Mouse (Mus musculus) right cerebral cortex, postnatal 4 days (tissue): Measurements from ENCODE around the gene Slc25a21.

ENCODE experiments used
- DNase-seq: peaks from one replicate; pipeline ENCODE4 v3.0.0-alpha.2; 2022

Slc25a21 gene

DNA sequence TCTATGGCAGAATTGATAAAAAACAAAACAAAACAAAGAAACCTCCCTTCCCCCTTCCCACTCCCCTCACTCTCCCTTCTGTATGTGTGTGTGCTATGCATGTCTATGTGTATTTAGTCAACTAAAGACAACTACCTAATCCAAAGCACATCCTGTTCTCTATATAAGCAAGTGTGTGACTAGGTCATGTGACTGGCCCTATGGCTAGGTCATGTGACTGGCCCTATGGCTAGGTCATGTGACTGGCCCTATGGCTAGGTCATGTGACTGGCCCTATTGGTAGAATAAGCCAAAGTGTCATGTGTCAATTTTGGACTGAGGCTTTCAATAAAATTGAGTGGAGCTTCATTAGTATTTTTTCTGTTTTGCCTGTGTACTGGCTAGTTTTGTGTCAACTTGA, 324.1 kb downstream of the Slc25a21 start:
- DNase-seq = no peak

DNA sequence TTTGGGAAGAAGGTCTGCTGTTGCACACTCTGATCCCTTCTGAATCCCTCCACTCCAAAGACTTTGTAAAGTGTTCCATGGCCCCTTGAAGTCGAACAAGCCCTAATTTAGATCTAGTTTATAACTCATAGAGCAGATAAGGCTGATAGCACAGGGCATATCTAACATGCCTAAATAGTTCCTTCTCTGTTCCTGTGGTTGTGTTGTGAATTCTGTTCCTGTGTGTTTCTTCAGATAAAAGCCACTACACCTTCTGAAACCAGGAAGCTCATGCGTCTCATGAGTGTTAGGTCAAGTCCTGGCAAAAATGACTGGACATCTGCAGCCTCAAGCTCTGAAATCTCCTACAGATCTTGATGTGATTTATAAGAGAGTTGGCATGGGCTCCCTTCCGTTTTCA, 326.7 kb downstream of the Slc25a21 start:
- DNase-seq = no peak

DNA sequence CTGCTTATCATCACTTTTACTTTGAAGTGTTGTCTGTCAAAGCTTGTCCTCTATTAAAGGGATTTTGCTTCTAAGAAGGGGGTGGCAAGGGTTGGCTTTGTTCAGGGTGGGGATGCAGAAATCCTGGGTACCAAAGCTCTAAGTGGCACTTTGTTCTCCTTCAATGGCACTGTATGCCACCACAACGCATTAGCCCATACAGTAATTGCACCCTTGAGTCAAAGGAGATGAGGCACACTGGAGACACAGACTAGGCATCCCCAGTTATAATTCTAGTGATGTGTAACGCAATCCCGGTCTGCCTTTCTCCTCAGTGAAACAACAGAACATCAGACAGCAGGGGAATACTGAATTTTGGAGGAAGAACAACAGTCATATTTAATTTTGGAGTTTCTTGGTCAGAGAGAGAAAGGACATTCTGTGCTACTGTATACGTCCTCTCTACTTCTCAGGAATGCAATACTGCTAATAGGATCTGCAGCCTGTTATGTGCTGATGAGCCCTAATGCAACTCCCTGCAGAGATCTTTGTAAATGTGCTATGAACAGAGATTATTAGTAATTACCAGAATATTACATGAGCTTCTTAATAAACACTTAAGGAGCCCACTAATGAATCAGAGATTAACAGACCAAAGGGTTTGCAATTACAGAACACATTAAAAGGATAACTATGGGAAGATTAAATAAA, 333.3 kb downstream of the Slc25a21 start:
- DNase-seq = no peak

DNA sequence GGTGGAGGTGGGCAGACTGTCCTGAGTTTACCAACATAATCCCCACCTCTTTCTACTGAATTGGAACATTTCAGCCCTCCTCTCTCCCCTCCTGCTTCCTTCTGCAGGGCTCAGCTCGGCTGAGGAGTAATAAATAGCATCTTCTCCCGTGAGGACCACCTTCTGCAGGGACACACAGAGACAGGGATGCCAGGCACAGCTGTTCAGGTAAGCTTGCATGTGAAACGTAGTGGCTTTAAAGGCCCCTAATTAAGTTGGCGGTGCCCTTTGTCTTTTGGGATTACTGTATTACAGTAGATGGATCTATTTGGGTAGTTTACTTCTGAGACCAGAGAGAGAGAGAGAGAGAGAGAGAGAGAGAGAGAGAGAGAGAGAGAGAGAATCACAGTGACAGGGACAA, 344.6 kb downstream of the Slc25a21 start:
- DNase-seq = no peak

DNA sequence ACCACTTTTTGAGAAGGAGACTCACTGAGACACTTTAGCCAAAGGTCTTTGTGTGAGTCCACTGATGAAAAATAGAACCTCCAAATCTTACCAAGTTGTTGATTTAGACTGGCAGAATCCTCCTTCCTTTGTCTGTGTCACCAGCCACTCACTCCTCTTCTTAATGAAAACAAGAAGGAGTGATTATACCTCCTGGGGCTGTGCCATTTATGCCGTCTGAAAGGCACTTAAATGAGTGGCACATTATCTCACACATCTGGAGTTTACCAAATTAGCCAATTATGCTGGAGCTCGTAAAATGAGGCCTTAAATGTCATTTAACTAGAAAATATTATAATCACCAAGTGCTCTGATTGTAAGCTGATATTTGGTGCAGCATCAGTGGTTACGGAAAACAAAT, 345.8 kb downstream of the Slc25a21 start:
- DNase-seq = no peak

DNA sequence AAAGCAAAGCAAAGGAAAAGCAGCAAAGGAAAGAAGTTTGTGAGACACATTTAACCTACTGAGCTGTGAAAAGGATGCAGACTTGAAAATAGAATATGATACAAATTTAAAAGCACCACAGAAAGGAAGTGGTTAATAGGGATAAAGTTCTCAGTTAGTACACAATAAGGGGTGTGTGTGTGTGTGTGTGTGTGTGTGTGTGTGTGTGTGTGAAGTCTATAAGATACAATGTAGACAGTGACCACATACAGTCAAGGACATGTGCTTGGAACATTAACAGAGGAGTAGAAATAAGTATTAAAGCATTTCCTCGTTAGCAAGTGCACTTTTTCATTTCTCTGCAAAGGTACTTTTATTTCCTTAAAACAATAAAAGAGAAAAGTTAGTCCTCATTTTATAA, 367.3 kb downstream of the Slc25a21 start:
- DNase-seq = no peak

DNA sequence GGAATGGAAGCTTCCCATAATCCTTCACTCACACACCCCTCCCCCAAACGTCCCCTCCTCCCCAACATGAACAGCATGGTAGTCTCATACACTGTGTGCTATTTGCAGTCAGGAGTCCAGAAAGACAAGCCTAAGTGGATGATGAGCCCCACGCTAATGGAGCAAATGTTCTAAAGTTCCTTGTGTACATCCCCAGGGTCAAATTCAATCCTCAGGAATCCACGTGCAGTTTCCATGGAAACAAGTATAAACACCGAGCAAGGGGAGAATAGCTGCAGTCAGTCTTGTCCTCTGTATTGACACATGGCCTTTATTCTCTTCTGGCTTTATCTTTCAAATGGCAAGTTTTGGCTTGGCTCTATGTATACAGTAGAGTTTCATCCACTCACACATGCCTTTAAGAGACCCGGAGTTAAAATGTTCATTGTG, 367.8 kb downstream of the Slc25a21 start:
- DNase-seq = peak; percentile 14

DNA sequence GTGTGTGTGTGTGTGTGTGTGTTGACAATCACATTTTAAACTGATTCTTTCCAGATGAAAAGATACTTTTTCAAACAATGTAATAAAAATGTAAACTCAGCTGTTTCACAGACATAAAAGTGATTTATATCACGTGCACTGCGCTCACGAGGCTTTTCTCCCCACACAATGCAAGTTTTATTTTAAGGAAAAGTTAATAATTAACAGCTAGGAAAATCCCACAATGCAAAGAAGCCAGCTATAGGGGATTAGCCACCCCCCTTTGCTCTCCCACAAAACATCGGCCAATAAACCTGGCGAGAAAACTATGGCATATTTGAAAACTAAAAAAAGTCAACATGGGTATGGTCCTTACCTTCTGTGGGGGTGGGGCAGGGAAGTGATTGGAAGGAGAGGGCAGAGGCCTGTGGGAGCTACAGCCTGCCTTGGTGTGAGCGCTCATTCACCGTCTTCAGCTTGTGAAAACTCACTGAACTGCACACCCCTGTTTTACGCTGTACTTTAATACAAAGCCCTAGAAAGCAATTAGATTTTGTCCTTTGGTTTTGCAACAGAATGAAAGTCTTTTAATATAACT, 369.4 kb downstream of the Slc25a21 start:
- no peak for DNase-seq

DNA sequence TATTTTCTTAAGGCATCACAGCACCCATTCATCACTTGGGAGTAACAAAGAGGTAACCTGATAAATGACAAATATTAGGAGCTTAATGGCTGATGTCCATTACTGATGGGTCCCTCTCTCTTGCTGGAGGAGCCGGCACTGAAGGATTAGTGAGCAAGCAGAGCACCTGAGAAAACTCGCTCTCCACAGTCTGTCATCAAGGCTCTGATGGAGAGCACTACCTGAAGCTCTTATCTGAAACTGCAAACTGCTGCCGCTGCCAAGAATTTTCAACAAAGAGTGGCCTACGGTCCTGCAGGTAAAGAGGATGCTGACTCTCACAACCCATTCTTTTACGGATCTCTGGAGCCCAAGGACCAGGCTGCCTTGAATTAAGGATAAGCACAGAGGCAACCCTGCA, 372.6 kb downstream of the Slc25a21 start:
- no peak for DNase-seq

DNA sequence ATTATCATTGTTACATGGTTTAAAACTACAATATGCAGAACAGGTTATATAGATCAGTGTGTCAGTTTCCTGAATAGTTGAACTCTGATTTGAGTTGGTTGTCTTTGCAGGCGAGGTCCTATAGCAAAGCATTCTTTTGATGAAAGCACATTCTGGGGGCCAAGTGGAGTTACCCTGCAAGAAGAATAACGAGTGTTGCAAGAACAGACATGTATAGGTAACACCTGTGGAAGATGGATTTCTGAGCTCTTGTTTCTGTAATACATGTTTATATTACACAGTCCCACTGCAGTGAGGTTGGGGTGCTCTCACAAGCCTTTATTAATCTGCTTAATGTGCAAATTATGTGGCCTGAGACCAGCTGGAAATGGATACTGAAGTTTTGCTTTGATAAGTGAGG, 375.1 kb downstream of the Slc25a21 start:
- no peak for DNase-seq

DNA sequence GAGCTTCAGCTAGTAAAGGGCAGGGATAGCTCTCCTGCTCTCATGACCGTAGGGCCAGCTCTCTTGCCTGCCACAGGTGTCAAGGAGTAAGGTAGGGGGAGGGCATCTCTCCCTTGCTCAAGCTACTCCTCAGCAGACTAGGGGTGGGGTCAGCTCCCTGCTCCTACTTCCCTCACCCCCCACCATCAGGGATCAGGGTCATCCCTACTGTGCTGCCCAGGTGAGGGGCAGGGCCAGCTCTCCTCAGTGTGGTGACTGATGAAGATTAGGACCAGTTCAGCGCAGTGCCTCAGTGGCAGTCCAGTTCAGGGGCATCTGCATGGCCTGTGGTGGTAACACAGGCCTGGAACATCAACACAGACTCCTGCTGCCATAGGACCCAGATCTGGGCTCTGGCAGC, 376.7 kb downstream of the Slc25a21 start:
- DNase-seq = no peak

DNA sequence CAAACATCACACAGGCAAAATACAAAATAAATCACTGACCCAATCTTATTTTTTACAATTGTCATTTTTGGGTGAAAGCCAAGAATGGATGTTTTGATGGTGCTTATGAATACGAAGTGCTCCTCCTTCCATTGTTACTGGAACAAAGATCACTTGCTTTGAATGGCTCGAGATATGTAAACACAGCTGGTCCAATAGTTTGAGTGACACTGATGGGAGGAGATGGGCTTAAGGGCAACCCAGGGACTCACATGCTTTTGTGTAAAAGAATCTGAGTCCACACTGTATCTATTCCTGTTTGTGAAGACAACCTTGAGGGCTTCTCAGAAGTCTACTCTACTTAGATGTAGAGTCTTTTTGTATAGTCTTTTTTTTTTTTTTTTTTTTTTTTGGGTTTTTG, 389.8 kb downstream of the Slc25a21 start:
- no peak for DNase-seq

DNA sequence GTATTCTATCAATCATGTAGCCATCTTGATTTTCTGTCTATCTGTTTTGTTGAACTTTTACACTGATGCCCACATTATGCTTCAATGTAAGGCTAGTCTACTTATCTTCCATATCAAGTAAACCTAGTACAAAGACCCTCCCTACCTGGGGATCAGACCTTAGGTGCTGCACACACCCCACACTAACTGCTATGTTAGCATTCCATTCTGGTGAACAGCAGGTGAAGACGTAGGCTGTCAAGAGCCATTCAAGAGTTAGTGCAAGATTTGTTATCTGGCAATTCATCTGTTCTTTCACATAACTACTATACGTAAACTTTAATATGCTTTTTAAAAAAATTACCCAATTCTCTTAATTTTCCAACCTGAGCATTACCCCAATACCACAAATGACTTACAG, 390.2 kb downstream of the Slc25a21 start:
- no peak for DNase-seq

DNA sequence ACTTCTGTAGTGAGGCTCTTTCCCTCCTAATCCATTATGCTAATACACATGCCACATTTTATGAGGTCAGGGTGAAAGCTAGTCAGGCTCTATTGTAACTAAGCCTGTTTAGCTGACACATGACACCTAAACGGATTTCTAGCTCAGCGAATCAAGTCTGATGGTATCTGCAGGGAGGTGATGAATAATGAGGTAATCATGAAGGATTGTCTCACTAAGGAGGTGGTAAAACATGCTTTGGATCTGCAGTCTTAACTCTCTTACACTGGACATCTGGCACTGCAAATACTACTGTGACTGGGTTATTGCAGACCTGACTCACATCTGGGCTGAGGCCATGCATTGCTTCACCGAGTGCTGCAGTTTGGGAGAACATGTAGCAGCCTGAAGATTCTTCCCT, 392.8 kb downstream of the Slc25a21 start:
- DNase-seq = no peak

DNA sequence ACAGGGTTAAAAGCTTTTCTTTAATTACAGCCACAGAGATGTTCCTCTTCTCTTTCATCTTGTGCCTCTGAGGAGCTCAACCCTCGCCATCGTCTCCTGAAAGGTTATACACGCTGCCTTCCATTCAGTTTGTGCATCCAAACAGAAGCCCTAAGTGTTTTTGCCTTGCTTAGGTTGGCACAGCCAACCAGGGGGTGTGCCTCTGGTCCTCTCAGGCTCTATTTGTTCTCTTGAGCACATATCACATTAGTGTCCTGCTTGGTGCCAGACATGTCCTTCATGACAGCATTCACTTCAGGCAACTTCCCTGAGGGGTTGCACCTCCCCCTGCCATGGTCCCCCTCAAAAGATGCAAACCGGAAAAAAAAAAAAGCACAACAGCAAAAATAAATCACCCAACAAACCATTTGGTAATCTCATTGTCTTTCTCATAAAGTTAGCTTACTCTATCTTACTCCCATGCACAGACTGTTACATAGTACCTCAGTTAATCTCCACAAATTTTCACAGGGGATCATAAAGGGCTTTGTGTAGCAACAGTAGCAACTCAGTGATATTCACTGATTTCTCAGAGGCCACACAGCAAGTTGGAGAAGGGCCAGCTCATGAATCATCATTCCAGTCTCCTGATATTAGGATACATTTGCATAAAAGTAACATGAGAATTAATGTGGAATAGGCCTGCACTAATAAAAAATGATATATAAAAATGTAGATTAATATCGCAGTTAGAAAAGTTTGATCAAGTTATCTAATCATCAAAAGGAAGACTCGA, 398.4 kb downstream of the Slc25a21 start:
- DNase-seq = no peak

DNA sequence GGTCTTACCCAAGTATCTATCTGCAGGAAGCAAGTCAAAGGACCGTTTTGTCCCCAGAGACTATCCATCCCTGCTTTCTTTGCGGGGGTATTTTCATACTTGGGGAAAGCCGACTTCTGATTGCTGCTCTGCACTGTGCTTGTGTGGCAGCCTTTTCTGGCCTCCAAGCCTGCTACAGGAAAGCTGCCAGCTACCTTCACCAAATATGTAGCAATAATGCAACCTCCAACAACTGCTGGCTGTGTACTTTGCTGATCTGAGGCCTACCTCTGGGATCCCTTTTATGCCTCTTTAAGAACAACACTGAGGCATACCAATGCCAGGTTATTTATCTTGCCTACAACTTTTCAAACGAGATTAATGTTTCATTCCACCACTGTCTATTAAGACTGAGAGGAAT, 408.0 kb downstream of the Slc25a21 start:
- DNase-seq = no peak

DNA sequence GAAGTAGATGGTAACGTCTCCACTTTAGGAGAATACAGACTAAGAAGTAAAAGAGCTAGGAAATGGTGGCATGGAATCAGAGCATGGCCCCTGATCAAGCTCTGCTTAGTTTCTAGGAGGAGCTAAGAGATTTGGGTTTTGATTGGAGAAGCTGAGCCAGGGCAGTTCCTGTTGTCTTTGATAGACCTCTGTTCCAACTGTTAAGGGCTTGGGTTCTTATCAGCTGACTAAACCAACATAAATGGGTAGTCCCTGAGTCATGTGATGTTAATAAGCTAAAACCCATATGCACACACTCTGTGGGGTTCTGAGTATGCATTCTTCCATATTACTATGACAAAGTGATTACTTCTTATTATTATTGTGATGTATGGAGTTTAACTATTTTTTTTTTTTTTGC, 412.0 kb downstream of the Slc25a21 start:
- no peak for DNase-seq

DNA sequence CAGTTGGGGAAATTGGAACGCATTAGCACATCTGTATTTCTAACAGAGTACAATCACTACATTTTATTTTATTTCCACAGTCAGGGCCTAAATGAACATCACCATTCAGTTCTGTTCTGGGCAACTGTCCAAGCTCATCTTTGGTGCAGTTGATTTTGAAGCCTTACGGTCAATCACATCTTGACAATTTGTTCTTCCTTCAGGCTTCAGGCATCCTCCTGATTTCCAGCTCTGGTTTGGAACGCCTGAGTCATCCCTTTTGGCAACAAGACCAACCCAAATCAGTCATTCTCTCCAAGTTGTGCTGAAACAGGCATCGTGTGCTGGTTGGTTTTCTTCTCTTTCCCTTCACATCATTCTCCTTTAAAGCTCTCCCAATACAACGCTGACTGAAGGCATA, 416.1 kb downstream of the Slc25a21 start:
- no peak for DNase-seq

DNA sequence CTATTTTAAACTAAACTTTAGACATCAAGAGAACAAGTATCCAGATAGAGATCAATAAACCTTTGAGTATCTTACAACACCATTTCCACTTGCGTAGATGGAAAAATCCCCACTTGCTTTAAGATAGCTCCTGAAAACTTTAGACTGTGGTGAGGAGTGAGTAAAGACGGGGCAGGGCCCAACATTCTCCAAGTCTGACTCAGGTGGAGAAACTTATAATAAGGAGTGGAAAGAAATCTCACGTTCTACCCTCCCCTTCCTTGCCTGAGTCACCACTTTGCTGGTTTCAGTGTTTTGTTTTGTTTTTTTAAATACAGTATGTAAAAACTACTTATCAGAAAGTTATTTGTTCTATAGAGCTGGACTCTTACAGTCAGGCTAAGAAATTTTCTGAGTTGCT, 417.7 kb downstream of the Slc25a21 start:
- no peak for DNase-seq

DNA sequence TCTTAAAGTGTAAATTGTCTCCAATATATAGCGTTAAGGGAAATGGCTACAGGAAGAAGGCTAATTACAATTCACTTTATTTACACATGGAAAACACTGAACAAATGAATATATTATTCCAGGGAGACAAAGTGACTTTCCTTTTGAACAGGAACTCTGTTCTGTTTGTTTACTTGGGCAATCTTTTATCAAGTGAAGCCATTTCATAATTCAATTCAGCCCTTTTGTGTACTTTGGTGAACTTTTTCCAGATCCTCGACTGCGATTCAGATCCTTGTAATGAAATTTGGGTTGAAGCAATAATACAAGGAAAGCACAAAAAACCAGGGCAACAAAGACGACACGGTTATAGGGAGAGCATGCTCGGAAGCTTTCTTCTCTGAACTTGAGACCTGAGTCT, 423.3 kb downstream of the Slc25a21 start:
- DNase-seq = no peak

DNA sequence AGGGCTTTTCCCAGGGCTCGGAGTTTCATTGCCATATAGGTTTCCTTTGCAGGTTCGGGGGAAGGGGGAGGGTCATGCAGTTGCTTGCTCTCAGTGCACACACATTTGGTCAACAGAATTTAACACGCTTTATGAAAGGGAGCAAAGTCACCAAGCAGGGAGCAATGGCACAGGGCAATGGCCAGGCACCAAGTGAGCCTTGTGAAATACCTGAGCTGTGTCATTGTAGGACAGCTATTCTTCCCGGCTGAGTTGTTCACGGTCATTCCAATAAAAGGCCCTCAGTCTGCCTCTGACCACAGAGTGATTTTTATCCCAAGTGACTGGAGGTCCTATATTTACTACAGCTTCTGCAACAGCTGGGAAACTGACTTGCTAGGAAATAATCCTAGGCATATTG, 427.9 kb downstream of the Slc25a21 start:
- no peak for DNase-seq

DNA sequence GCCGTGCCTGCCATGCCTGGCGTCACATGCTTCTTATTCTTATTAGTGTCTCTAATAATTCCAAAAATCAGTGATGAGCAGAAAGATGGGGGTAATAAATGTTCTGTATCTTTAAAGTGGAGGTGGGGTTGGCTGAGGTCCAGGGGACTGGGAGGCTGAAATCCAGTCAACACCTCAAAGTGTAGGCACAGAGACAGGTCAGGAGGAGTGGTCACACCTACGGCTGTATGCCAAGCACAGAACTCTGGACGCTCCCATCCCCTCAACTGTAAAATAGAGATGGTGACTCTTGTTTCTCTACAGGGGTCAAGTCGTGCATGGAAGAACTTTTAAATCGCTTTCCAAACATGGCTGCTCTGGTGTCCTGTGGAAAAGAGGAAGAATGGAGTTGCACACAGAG, 429.8 kb downstream of the Slc25a21 start:
- DNase-seq = no peak

DNA sequence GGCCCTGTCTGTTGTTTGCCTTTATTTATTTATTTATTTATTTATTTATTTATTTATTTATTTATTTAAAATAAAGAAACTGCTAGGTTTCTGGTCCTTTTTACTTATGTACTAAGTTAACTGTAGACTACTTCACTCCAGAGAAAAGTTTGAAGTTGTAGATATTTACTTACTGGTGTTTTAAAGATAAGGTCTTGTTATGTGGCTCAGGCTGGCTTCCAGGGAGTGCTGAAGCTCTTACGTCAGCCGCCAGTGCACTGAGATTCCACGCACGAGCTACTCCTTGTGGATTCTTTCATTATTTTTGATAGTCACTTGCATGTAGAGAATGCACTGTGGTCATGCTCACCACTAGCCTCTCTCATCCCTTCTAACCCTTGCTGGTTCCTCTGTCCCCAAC, 460.2 kb downstream of the Slc25a21 start:
- no peak for DNase-seq

DNA sequence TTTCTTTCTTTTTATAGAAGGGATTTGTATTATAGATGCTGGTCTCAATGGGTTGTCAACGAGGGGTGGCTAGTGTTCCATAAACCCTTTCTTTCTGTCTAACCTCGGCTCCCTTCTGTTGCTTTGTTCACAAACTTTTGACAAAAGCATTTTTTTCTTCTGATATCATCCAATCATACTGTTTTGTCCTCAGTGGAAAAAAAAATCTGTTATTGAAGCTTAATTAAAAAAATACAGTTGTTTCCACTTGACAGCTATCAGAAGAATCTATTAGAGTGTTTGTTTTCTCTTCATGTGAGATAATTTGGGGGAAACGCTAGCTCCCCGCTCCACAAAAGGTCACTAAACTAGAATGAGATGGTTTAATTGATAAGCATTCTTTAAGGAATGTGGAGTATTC, 469.6 kb downstream of the Slc25a21 start:
- DNase-seq = no peak

DNA sequence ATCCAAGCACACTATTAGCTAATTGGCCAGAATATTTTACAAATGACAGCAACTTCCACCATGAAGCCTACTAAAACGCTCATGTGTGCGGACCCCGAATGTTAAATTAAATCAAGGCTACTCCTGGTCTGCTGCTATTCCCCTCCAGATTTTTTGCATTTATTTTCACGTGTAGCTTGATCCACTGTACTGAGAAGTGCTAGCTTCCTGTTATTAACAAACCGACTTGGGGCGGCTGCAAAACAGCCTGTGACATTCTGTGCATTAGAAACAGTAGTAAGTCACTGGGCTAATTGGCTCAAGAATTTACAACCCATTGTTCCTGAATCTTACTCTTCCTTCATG, 478.6 kb downstream of the Slc25a21 start:
- no peak for DNase-seq
